Mouse (Mus musculus) heart, adult 2 months (tissue): ENCODE measurements around the gene Ugt1a6a. TPM values are rescaled to one million over a fixed set of nuclear protein-coding genes. Genes with fewer than 3 reads are reported as not detected.
"Not testable (repeated sequence)": the region's sequence is repeated elsewhere in the genome, so short reads cannot be mapped to it uniquely, and the experiment has no call there.

Source experiments
- DNase-seq, 2 experiments: peaks; one replicate each; pipeline ENCODE4 v3.0.0; 2021
- H3K27ac ChIP-seq: fragments of 200-600 bp; 2 replicates; pipeline ENCODE4 v1.8.1; 2022
- H3K27me3 ChIP-seq: fragments of 200-500 bp; 2 replicates; pipeline ENCODE4 v1.6.1; 2012; ENCODE audit warnings: mild to moderate bottlenecking, low read length, inconsistent platforms, mixed read lengths; ENCODE audit not compliant: control insufficient read depth, insufficient read depth
- H3K36me3 ChIP-seq: fragments of 200-500 bp; 2 replicates; pipeline ENCODE4 v1.6.1; 2012; ENCODE audit warnings: low read length, inconsistent platforms; ENCODE audit not compliant: control insufficient read depth, insufficient read depth
- H3K4me1 ChIP-seq: fragments of 200-500 bp; 2 replicates; pipeline ENCODE4 v1.6.1; 2011; ENCODE audit warnings: low read length; ENCODE audit not compliant: control insufficient read depth, insufficient read depth
- H3K4me3 ChIP-seq: fragments of 200-600 bp; 2 replicates; pipeline ENCODE4 v1.8.1; 2022
- H3K79me2 ChIP-seq: fragments of 200-500 bp; replicated peaks from 2 replicates; pipeline ENCODE4 v1.6.1; 2012; ENCODE audit warnings: mild to moderate bottlenecking, inconsistent platforms, low read length, moderate library complexity, mixed read lengths; ENCODE audit not compliant: control insufficient read depth, insufficient read depth
- H3K9ac ChIP-seq: fragments of 200-500 bp; 2 replicates; pipeline ENCODE4 v1.6.1; 2012; ENCODE audit warnings: low read depth, mild to moderate bottlenecking, control low read depth, inconsistent platforms, low read length, mixed read lengths
- CTCF ChIP-seq: fragments of 200-600 bp; IDR thresholded peaks from 2 replicates; pipeline ENCODE4 v1.8.1; 2022; ENCODE audit warnings: antibody characterized with exemption, mild to moderate bottlenecking, moderate library complexity
- EP300 ChIP-seq: fragments of 200-500 bp; IDR thresholded peaks from 2 replicates; pipeline ENCODE4 v1.6.1; 2011; ENCODE audit warnings: low read depth, low read length, control low read depth; ENCODE audit not compliant: insufficient read depth
- POLR2A ChIP-seq: fragments of 200-500 bp; IDR thresholded peaks from 2 replicates; pipeline ENCODE4 v1.6.1; 2011; ENCODE audit warnings: mild to moderate bottlenecking, low read depth, low read length, control low read depth; ENCODE audit not compliant: insufficient read depth
- WGBS: fragments of 180-500 bp; shearing (Covaris S2); methylation state at CpG from one replicate; pipeline ENCODE4 v1.1.7; 2018; 5-methylcytosine and 5-hydroxymethylcytosine counted together
- intact Hi-C: fragments of 180-260 bp; cut with DNase I; formaldehyde crosslinking; loops from one replicate; pipeline ENCODE4 v1.15.1; 2025
- polyA plus RNA-seq: library from polyadenylated mRNA; depleted of rRNA; stranded (reverse); fragments of >200 nt; gene quantifications from 2 replicates; pipeline ENCODE4 v1.2.3, GENCODE M21; 2012
- total RNA-seq, 2 experiments: library from RNA; stranded (reverse); gene quantifications; 2 replicates each; pipeline ENCODE4 v1.2.3; 2021

The Ugt1a6a gene
- total and polyA plus RNA-seq, 3 experiments, result 2.1 to 3.7 (median 2.4) TPM

DNA sequence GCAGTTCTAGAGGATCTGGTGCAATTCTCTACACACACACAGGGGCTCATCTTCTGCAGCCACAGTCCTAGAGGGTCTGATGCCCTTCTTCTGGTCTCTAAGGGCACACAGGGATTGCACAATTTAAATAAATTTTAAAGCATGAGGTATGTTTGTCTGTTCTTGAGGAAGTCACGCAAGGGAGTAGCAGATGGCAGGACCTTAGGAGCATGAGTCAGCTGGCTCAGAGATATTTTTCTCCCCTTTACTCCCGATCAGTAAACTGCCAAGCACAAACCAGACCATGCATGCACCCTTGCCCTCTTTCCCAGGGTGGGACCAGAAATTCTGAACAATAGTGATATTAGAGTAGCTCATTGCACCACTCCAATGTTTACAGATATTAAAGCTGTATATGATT lies 23.8 kb downstream of the Ugt1a6a start:
- Histone ChIP-seq H3K4me3 (no peak overlapping the region), H3K27me3 (no peaks in the 10 kb centered on the region), H3K79me2 (no peaks in the 10 kb centered on the region), H3K36me3 (no peaks in the 10 kb centered on the region), H3K27ac (no peak overlapping the region), H3K4me1 (no peaks in the 10 kb centered on the region), H3K9ac (no peak overlapping the region)
- TF ChIP-seq CTCF (no peak), POLR2A (no peak), EP300 (no peak)
- WGBS, result 55% methylated on average over 2 of the region's 2 CpGs
- intact Hi-C loops, result no loop called here
- DNase-seq, result no peak

GRCm38 (mm10) chr1:88165711-88166110 lies 31.1 kb downstream of the Ugt1a6a start, which contains the start of gene Ugt1a5:
TSS of gene Ugt1a5 (plus strand) at chr1:88166012.
- Histone ChIP-seq H3K4me3 (no peak within 1 kb of the TSS), H3K27ac (no peak within 1 kb of the TSS), H3K27me3 (no peaks in the 10 kb centered on the region), H3K9ac (no peak within 1 kb of the TSS), H3K4me1 (no peaks in the 10 kb centered on the region), H3K36me3 (no peaks in the 10 kb centered on the region), H3K79me2 (no peaks in the 10 kb centered on the region)
- WGBS, result 83% methylated on average over 5 of the region's 5 CpGs
- intact Hi-C loops, result no loop called here
- no peak for DNase-seq
- TF ChIP-seq POLR2A (no peak), CTCF (no peak), EP300 (no peak)

GRCm38 (mm10) chr1:88172190-88172589 lies 37.6 kb downstream of the Ugt1a6a start:
- H3K9ac ChIP-seq, H3K27me3 ChIP-seq, H3K36me3 ChIP-seq, intact Hi-C loops, H3K4me3 ChIP-seq, H3K27ac ChIP-seq, H3K79me2 ChIP-seq, DNase-seq, H3K4me1 ChIP-seq: not testable (repeated sequence)
- WGBS, result 71% methylated on average over 7 of the region's 7 CpGs

DNA sequence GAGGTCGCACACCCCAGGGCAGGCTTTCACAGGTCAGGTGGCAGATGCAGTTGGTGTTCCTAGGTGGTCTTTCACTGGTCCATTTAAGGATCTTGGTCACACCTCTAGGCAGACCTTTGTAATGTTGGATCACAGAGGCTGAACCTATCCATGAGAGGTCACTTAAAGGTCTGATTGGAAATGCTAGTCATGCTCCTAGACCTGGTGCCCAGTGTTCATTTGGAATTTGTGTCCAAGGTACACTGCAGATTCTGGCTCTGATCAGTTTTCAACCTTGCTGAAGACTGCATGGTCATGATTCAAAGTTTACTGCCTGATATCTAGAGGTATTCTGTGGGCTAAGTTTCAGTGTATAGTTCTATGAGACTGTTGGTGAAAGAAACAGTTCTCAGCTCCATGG lies 45.0 kb downstream of the Ugt1a6a start:
- intact Hi-C loops, result no loop called here
- H3K27me3 ChIP-seq, result no peaks in the 10 kb centered on the region
- H3K4me3 ChIP-seq, result no peak overlapping the region
- no peaks in the 10 kb centered on the region for H3K36me3 ChIP-seq
- H3K4me1 ChIP-seq, result no peaks in the 10 kb centered on the region
- no peaks in the 10 kb centered on the region for H3K79me2 ChIP-seq
- TF ChIP-seq CTCF, result no peak
- no peak for TF ChIP-seq POLR2A
- no peak for TF ChIP-seq EP300
- 84% methylated on average over 1 of the region's 1 CpGs for WGBS
- H3K9ac ChIP-seq, result no peak overlapping the region
- H3K27ac ChIP-seq, result no peak overlapping the region
- no peak for DNase-seq

DNA sequence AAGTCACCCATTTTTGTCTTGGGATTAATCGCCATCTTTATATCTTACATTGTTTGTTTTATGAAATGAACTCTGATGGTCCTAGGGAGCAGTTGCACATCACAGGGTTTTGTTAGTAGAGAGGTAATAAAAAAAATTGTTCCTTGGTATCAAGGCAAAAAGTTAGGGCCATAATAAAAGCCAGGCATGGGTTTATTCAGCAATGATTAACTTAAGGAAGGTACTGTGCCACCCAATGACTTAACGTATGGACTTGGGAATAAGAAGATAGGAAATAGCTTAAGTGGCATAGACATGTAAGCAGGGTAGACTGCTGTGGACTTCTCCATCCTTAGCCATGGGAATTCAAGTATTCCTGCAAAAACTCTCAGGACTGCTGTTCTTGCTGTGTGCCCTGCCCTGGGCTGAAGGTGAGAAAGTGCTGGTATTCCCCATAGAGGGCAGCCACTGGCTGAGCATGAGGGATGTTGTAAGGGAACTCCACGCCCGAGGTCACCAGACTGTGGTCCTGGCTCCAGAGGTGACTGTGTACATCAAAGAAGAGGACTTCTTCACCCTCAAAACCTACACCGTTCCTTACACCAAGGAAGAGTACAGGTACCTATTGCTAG lies 51.8 kb downstream of the Ugt1a6a start:
- DNase-seq, result no peak
- no peak overlapping the region for H3K27ac ChIP-seq
- TF ChIP-seq EP300 (no peak), POLR2A (no peak), CTCF (no peak)
- no peak overlapping the region for H3K9ac ChIP-seq
- intact Hi-C loops, result no loop called here
- 88% methylated on average over 5 of the region's 5 CpGs for WGBS
- H3K27me3 ChIP-seq, result no peaks in the 10 kb centered on the region
- H3K79me2 ChIP-seq, result no peaks in the 10 kb centered on the region
- H3K36me3 ChIP-seq, result no peaks in the 10 kb centered on the region
- H3K4me3 ChIP-seq, result no peak overlapping the region
- no peaks in the 10 kb centered on the region for H3K4me1 ChIP-seq

DNA sequence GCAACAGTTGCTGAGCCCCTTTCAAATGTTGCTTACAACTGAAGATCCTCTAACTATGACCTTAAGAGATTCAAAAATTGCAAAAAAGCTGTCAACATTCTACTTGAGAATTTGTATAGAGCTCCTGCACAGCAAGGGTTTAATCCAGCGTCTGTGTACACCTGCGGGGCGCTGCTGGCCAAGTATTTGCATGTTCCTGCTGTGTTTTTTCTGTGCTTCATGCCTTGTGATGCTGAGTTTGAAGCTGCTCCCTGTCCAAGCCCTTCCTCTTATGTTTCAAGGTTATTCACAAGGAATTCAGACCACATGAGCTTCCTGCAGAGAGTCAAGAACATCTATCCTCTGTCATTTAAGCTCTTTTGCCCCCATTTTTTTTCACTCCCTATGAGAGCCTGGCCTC lies 57.5 kb downstream of the Ugt1a6a start:
- Histone ChIP-seq H3K79me2 (no peaks in the 10 kb centered on the region), H3K27me3 (no peaks in the 10 kb centered on the region), H3K9ac (no peak overlapping the region), H3K4me1 (no peaks in the 10 kb centered on the region), H3K36me3 (no peaks in the 10 kb centered on the region), H3K4me3 (no peak overlapping the region), H3K27ac (no peak overlapping the region)
- TF ChIP-seq POLR2A (no peak), CTCF (no peak), EP300 (no peak)
- intact Hi-C loops, result no loop called here
- DNase-seq, result no peak
- WGBS, result 72% methylated on average over 3 of the region's 3 CpGs
